In genomic region chr6:97615901-97616461, GRCm38 (mm10) we compare ENCODE assay signal across 8 mouse cellular contexts. TPM values are rescaled to one million over a fixed set of nuclear protein-coding genes. Genes with fewer than 3 reads are reported as not detected.
DNase-seq lines count a peak whose midpoint lies in the region; ATAC-seq and TF ChIP-seq lines count a peak whose summit lies in the region.

No protein-coding gene starts in this region.

- no peak for TF ChIP-seq CTCF in hindbrain, postnatal 0 days (IDR thresholded peaks at IDR 0.05; ENCODE audit: low read depth)
- no peak for TF ChIP-seq CTCF in lung, postnatal 0 days (IDR thresholded peaks at IDR 0.05)
- no peak for TF ChIP-seq CTCF in stomach, postnatal 0 days (IDR thresholded peaks at IDR 0.05; ENCODE audit: low read depth)

- peak overlapping the region; percentile 97 for H3K27ac ChIP-seq in forebrain, embryonic 16.5 days (ENCODE audit: low read length)
- H3K27ac ChIP-seq in hindbrain, postnatal 0 days = 0 out of 2 replicates have a peak overlapping the region, but pooled peaks have one; percentile 83
- peak overlapping the region; percentile 45; the same call in 1 of the 2 replicates for H3K27ac ChIP-seq in lung, postnatal 0 days (ENCODE audit: low read length)
- H3K27ac ChIP-seq in stomach, postnatal 0 days (replicated peaks) = 0 out of 2 replicates have a peak overlapping the region, but pooled peaks have one; percentile 45

- 5% methylated on average over 16 of the region's 16 CpGs for WGBS in forebrain, embryonic 16.5 days
- 4% methylated on average over 16 of the region's 16 CpGs for WGBS in hindbrain, postnatal 0 days
- whole genome bisulfite sequencing in lung, postnatal 0 days = 5% methylated on average over 16 of the region's 16 CpGs
- WGBS in stomach, postnatal 0 days = 7% methylated on average over 16 of the region's 16 CpGs

- no peaks in the 10 kb centered on the region for H3K36me3 ChIP-seq in forebrain, embryonic 16.5 days (ENCODE audit: control insufficient read depth, insufficient read depth)
- no peaks in the 10 kb centered on the region for H3K36me3 ChIP-seq in hindbrain, postnatal 0 days (ENCODE audit: insufficient read depth, low read length)
- H3K36me3 ChIP-seq in lung, postnatal 0 days (ENCODE audit: insufficient read depth, low read length) = no peaks in the 10 kb centered on the region
- H3K36me3 ChIP-seq in stomach, postnatal 0 days (ENCODE audit: control insufficient read depth, insufficient read depth, low read length) = no peaks in the 10 kb centered on the region

- TF ChIP-seq EP300 in lung, postnatal 0 days (IDR thresholded peaks at IDR 0.05) = no peak
- no peak for TF ChIP-seq EP300 in stomach, postnatal 0 days (optimal IDR thresholded peaks at IDR 0.05)

- no peaks in the 10 kb centered on the region for H3K27me3 ChIP-seq in forebrain, embryonic 16.5 days (replicated peaks; ENCODE audit: control insufficient read depth, insufficient read depth, low read length)
- H3K27me3 ChIP-seq in hindbrain, postnatal 0 days (ENCODE audit: insufficient read depth, low read length) = no peaks in the 10 kb centered on the region
- H3K27me3 ChIP-seq in lung, postnatal 0 days (replicated peaks; ENCODE audit: insufficient read depth, low read length) = 0 out of 2 replicates have a peak, but pooled peaks cover 5% of the 10 kb centered on the region
- H3K27me3 ChIP-seq in stomach, postnatal 0 days (ENCODE audit: control insufficient read depth, insufficient read depth, low read length) = no peaks in the 10 kb centered on the region

- no peak for ATAC-seq in forebrain, embryonic 16.5 days
- no peak for ATAC-seq in hindbrain, postnatal 0 days
- peak; percentile 49 for ATAC-seq in lung, postnatal 0 days
- peak; percentile 34; the same call in 1 of the 2 replicates for ATAC-seq in stomach, postnatal 0 days (ENCODE audit: low FRiP score, low TSS enrichment)

- peak overlapping the region; percentile 65 for H3K4me2 ChIP-seq in forebrain, embryonic 16.5 days (ENCODE audit: low read length)
- H3K4me2 ChIP-seq in hindbrain, postnatal 0 days (ENCODE audit: low read depth, low read length) = peak overlapping the region; percentile 92
- peak overlapping the region; percentile 73 for H3K4me2 ChIP-seq in lung, postnatal 0 days (replicated peaks; ENCODE audit: low read depth, low read length)
- peak overlapping the region; percentile 67 for H3K4me2 ChIP-seq in stomach, postnatal 0 days (replicated peaks; ENCODE audit: low read depth)

- peaks cover 20% of the 10 kb centered on the region for H3K4me1 ChIP-seq in forebrain, embryonic 16.5 days (replicated peaks; ENCODE audit: control insufficient read depth, insufficient read depth, low read length)
- H3K4me1 ChIP-seq in hindbrain, postnatal 0 days (ENCODE audit: insufficient read depth, low read length) = peaks cover 5% of the 10 kb centered on the region; the same call in 1 of the 2 replicates
- peaks cover 3% of the 10 kb centered on the region; the same call in 1 of the 2 replicates for H3K4me1 ChIP-seq in lung, postnatal 0 days (ENCODE audit: insufficient read depth, low read depth, low read length)
- peaks cover 2% of the 10 kb centered on the region; the same call in 1 of the 2 replicates for H3K4me1 ChIP-seq in stomach, postnatal 0 days (replicated peaks; ENCODE audit: control insufficient read depth, insufficient read depth)

- no peaks in the 10 kb centered on the region for H3K9me3 ChIP-seq in forebrain, embryonic 16.5 days (ENCODE audit: control insufficient read depth, low read length)
- H3K9me3 ChIP-seq in hindbrain, postnatal 0 days (ENCODE audit: low read length) = no peaks in the 10 kb centered on the region
- H3K9me3 ChIP-seq in lung, postnatal 0 days (ENCODE audit: low read length) = no peaks in the 10 kb centered on the region
- H3K9me3 ChIP-seq in stomach, postnatal 0 days (ENCODE audit: control insufficient read depth, low read length) = no peaks in the 10 kb centered on the region

- DNase-seq in thymus, postnatal 4 days = peak; percentile 4
- DNase-seq in thymus, postnatal 25 days = no peak
- DNase-seq in hindbrain, postnatal 0 days (ENCODE audit: low spot score) = no peak
- peak; percentile 41 for DNase-seq in lung, postnatal 0 days (ENCODE audit: low spot score)
- DNase-seq in stomach, postnatal 0 days (ENCODE audit: low spot score) = peak; percentile 16
- DNase-seq in layer of hippocampus, adult 11-12 months (ENCODE audit: low spot score) = no peak
- no peak for DNase-seq in spleen, postnatal 14 days (ENCODE audit: low spot score in 2 of 2)

- peak overlapping the region; percentile 90 for H3K9ac ChIP-seq in forebrain, embryonic 16.5 days (replicated peaks; ENCODE audit: low read depth, low read length)
- peak overlapping the region; percentile 57 for H3K9ac ChIP-seq in hindbrain, postnatal 0 days (replicated peaks; ENCODE audit: low read length)
- H3K9ac ChIP-seq in lung, postnatal 0 days (replicated peaks; ENCODE audit: low read depth) = no peak overlapping the region
- H3K9ac ChIP-seq in stomach, postnatal 0 days (ENCODE audit: low read length) = no peak overlapping the region

- peak overlapping the region; percentile 83 for H3K4me3 ChIP-seq in forebrain, embryonic 16.5 days (replicated peaks; ENCODE audit: low read length)
- peak overlapping the region; percentile 76 for H3K4me3 ChIP-seq in hindbrain, postnatal 0 days (ENCODE audit: low read length)
- peak overlapping the region; percentile 63 for H3K4me3 ChIP-seq in lung, postnatal 0 days (ENCODE audit: low read depth, low read length)
- peak overlapping the region; percentile 61 for H3K4me3 ChIP-seq in stomach, postnatal 0 days (ENCODE audit: low read depth, low read length)

RNA-seq across cellular contexts. Expression of gene Frmd4b, which starts 1.4 kb away (rescaled TPM):
- 50.0 and 59.1 TPM in 2 replicates for polyA plus RNA-seq in forebrain, embryonic 16.5 days (2015; fragmentation: Nextera tagmentation; extraction: Ambion mirVana)
- 20.2 and 28.7 TPM in 2 replicates for total RNA-seq in hindbrain, postnatal 0 days (2014; rRNA removed)
- 12.6 and 13.7 TPM in 2 replicates for polyA plus RNA-seq in hindbrain, postnatal 0 days (2015; fragmentation: Nextera tagmentation; extraction: Ambion mirVana)
- polyA plus RNA-seq in lung, postnatal 0 days (2015; fragmentation: Nextera tagmentation; extraction: Ambion mirVana) = 11.1 and 11.7 TPM in 2 replicates
- 11.2 TPM in 2 replicates for polyA plus RNA-seq in stomach, postnatal 0 days (2015; fragmentation: Nextera tagmentation; extraction: Ambion mirVana)

Comparison
In these comparisons a context has a peak if more than half of its experiments do, and no peak if none do; other contexts are left out.
1. DNase-seq: peak in thymus, postnatal 4 days (single experiment), lung, postnatal 0 days (single experiment) and stomach, postnatal 0 days (single experiment); none in thymus, postnatal 25 days (single experiment), hindbrain, postnatal 0 days (single experiment), layer of hippocampus, adult 11-12 months (single experiment) and spleen, postnatal 14 days (0 of 2).
2. ATAC-seq: peak in lung, postnatal 0 days (single experiment) and stomach, postnatal 0 days (single experiment); none in forebrain, embryonic 16.5 days (single experiment) and hindbrain, postnatal 0 days (single experiment).
3. H3K27ac ChIP-seq: peak in every context shown above with its lines; median percentile 97 in forebrain, embryonic 16.5 days; 83 in hindbrain, postnatal 0 days; 45 in lung, postnatal 0 days; 45 in stomach, postnatal 0 days.
4. H3K9ac ChIP-seq: peak in forebrain, embryonic 16.5 days (single experiment) and hindbrain, postnatal 0 days (single experiment); none in lung, postnatal 0 days (single experiment) and stomach, postnatal 0 days (single experiment).
5. Peak in every context shown above with its lines, with median percentiles within 50 percentile points of each other: H3K4me2 ChIP-seq and H3K4me3 ChIP-seq.